Mouse (Mus musculus): ENCODE data around the gene Chil1. TPM values are rescaled to one million over a fixed set of nuclear protein-coding genes. Genes with fewer than 3 reads are reported as not detected.

Chil1 gene
- total RNA-seq, 2 experiments from 2014 or later, result 1.2 to 1.7 TPM

DNA sequence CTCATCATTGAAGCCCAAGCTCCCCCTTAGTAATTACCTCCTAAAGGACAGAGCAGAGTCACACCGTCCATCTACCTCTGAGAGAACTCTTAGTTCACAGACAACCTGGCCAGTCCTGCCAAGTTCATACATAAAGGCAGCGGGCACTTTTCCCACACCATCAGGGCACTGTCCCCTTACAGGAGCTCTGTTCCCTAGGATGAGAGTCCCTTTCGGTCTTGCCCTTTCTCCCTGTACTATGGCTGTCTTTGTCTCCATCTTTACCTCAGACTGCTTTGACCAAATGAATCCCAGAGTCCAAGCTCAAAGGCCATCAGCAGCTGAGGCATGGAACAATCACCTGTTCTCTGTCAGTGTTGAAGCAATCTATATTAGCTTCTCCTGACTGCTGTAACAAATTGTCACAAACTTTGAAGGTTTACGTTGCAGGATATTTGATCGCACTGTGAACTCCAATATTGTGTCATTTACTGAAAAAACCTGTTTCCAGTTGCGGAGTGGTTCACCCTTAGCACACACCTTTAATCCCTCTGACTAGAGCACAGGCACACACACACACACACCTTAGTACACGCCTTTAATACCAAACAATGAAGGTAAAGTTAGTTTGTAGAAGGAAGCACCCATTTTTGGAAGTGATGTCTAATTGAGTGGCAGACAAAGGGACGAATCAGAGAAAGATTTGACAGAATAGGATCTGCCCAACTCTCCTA, 12.8 kb upstream of the Chil1 start:
- DNase-seq (ENCODE audit: low spot score in 2 of 2), result no peak

DNA sequence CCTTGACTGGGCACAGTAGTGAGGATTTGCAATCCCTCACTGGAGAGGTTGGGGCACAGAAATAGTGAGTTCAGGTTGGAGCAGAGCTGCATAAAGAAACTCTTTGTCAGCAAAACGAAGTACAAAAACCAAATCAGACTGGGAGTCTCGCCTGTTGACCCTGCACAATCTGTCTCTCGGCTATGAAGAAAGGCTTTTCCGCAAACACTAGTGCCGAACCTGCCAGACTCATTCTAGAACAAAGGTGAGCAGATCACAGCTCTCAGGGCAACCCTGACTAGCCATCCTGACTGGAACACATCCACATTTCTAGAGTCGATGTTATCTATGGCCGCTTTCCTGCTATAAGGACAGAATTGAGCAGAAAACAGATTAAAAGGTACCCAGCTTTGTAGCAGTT, 8.9 kb upstream of the Chil1 start:
- DNase-seq (ENCODE audit: low spot score in 2 of 2), result no peak

DNA sequence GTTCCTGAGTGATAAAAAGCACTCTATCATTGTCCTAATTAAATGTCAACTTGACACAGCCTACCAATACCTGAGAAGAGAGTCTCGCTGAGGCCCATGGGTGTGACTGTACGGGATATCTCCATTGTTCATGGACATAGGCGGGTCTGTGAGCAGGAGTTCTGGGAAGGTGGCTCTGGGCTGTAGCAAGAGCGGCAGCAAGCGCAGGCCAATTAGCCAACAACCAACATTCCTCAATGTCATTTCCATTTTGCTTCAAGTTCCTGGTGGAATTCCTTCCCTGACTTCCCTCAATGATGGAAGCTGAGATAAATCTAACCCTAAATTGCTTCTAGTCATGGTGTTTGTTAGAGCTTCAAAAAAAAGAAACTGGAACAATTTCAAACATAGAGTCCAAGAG, 4.0 kb upstream of the Chil1 start:
- DNase-seq (ENCODE audit: low spot score in 2 of 2), result no peak

DNA sequence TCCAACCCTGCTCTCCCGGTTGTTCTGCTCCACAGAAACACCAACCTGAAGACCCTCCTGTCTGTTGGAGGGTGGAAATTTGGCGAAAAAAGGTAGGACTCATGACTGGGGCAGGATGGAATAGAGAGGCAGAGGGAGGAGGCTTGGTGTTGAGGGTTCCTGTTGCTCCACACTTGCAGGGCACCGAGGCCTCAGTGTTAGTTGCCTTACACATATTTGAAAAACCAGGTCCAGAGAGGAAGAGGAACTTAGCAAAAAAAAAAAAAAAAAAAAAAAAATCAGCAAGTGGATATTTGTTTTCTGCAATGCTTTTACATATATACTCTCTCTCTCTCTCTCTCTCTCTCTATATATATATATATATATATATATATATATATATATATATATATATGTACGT, 2.1 kb downstream of the Chil1 start:
- DNase-seq (ENCODE audit: low spot score in 2 of 2), result no peak

DNA sequence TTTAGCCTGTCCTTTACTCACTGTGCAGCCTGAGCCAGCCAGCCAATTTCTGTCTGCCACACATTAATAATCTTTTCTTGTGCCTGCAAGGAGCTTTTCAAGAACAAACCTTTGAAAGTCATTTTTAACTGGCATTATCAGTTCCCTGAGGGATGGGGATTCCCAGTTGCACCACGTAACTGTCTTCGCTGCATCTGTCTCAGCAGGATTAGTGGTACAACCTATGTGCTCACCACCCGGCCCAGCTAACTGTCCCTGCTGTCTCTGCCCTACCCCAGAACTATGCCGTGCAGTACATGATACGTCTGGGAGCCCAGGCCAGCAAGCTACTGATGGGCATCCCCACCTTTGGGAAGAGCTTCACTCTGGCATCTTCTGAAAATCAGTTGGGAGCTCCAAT, 6.2 kb downstream of the Chil1 start:
- DNase-seq (ENCODE audit: low spot score in 2 of 2), result no peak

DNA sequence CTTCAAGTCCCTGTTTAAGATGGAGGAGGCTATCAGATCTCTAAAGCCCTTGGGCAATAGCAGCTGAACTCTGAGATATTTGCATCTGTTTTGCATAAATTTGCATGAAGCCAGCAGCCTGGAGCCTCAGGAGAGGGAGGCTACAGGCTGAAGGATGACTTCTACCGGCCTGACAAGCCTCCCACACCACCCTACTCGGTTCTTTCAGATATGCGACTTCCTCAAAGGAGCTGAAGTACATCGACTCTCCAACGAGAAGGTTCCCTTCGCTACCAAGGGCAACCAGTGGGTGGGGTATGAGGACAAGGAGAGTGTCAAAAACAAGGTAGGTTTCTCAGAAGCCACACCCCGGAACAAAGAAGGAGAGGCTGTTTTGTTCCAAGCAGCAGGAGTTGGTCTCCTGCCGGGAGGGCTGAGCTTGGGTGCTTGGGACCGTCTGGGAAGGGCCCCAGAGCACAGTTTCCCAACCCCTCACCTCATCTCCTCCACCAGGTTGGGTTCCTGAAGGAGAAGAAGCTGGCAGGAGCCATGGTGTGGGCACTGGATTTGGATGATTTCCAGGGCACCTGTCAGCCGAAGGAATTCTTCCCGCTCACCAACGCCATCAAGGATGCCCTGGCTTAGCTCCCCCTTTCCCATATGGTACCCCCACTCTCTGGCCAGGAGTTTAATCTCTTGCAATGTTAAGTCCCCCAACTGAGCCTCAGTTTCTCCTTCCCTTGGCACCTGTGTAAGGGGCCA, 7.2 kb downstream of the Chil1 start:
- DNase-seq (ENCODE audit: low spot score in 2 of 2), result no peak

DNA sequence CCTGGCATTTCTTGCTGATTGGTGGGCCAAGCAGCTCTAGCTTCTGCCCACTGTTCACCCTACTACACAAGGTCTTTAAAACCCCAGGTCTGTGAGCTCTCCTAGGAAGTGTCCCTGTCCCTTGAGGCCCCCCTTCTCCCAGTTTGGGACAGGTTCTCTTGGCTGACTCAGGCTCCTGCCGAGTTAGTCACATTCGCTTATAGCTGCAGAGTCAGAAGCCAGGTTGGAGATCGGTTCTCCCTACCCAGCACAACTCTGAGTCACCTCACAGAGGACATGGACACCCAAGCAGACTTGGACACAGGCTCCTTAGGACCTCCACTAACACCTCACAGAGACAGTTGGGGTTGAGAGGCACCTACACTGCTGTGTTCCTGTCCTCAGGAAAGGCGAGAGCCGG, 9.2 kb downstream of the Chil1 start:
- DNase-seq (ENCODE audit: low spot score in 2 of 2), result no peak

DNA sequence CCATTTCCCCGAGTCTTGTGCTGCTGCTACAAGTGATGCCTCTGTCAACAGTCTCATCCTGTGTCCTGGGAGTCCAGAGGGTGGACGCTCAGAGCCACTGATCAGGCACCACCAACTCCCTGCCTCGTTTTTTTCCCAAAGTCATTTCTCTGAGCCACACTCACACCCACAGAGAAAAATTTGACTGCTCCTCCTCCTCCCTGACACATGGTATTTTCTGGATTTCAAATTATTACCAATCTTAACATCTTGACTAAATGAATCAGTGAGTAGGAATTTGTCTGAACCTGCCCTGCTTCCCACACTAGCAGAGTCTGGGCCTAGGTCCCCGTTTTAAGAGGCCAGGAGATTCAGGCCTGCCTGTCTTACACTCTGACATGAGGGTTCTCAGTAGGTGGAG, 10.0 kb downstream of the Chil1 start:
- DNase-seq (ENCODE audit: low spot score in 2 of 2), result no peak

DNA sequence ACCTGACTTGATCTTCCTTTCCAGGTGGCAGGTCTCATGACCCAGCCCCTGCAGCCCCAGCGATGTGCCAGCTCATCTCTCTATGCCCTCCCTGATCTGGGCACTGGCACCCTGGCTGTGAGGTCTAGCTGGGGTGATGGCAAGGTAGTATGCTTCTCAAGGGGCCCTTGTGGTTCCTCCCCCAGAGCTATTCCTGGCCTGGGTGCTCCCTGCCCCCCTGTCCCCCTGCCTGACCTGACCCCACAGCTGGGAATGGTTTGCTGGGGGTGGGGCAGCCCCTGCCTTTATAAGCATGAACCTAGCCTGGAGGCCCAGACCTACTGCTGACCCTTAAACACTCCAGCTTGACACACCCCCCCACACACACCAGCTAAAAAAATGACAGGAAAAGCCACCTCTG, 11.2 kb downstream of the Chil1 start, which contains the start of gene Mybph:
TSS of gene Mybph (plus strand) at position 323 of the 400 bp plus-strand sequence.
- DNase-seq (ENCODE audit: low spot score in 2 of 2), result no peak

DNA sequence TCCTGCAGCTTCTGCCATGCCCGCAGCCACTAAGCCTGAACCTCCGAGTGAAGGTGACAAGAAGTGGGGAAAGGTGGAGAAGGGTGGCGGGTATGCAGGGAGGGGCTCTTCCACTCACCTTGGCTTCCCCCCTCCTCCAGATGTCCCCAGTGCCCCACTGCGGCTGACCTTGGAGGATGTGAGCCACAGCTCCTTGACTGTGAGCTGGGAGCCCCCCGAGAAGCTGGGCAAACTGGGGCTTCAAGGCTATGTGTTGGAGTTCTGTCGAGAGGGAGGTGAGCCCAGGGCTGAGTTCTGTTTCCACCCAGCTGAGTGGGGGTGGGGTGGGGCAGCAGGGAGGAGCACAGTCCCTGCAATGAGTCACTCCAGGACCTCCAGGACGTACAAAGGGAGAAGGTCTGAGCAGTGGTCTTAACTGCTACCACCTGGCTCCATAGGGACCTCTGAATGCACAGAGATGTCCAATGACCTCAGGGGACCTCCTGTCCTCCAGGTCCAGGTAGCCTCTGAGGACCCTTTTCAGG, 11.8 kb downstream of the Chil1 start:
- no peak for DNase-seq (ENCODE audit: low spot score in 2 of 2)

DNA sequence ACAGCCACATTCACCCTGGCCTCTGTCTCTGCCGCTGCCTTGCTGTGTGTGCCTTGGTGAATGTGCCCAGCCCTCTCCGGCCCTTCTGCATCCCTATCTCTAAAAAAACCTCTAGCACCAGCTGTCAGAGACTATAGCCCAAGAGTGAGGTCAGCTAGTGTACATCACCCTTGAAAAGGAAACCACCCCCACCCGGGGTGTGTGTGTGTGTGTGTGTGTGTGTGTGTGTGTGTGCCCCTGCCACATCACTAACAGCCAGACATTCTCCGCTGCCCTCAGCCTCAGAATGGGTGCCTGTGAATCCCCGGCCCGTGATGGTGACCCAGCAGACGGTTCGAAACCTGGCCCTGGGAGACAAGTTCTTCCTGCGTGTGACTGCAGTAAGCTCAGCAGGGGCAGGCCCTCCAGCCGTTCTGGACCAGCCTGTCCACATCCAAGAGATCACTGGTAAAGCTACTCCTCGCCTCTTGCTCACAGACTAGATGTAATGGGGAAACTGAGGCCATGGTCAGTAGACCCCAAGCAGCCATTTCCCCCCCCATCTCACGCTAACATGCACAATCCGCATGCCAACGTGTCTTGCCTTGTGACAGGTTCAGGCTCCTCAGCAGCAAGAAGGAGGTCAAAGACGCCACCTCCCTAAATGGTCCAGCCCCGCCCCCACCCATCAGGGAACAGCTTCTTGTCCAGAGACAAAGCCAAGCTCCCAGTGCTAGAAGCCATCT, 12.5 kb downstream of the Chil1 start:
- peak in 1 of 2 experiments; percentile 5 for DNase-seq (ENCODE audit: low spot score in 2 of 2)

DNA sequence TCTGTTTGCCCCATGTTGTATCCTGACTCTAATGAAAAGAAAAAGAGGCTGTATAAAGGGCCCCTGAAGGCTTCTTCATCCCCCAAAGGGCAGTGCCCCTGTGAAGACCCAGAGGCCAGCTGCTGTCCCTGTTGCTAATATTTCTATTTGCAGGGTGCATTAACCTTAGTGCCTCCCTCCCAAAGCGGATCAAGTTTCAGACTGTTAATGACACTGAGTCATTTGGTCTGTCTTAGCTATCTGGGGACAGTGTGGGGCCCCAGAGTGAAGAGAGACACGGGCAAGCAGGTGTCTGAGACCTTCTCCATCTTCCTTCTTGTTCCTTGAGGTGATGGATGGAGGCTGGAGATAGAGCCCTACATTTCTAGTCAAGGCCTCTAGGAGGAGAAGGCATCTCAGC, 13.1 kb downstream of the Chil1 start:
- no peak for DNase-seq (ENCODE audit: low spot score in 2 of 2)

DNA sequence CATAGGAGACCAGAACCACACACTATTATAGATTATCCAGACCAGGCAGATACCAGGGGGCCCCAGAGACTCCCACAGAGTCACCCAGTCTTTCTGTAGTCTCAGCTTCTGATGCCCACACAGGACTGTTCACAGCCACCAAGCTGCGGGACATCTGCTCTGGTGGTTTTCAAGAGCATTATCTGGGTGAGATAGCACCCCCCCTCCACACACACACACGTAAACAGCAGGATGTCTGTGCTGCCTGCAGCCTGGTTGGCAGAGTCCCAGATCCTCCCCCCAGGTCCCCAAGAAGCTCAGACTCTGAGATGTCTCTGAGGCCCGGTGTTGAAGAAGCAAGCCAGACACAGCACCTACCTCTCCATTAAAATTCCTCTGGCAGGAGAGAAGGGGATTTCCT, 13.6 kb downstream of the Chil1 start:
- DNase-seq (ENCODE audit: low spot score in 2 of 2), result no peak

DNA sequence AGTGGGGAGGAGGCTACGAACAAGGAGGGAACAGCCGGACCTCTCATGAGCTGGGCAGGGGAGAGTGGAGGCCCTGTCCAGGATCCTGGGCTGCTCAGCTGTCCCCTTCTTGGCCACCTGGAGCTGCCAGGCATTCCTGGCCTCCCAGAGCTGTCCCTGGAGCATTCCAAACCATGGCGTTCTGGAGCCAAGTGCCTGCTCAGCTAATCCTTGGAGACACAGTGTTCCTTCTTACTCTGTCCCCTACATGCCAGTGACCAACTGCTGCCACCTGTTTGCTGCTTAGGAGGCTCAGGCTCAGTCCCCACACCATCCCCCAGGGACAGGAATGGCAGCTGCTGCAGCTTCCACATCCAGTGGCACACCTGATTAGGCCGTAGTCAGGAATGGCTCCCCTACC, 14.0 kb downstream of the Chil1 start:
- DNase-seq (ENCODE audit: low spot score in 2 of 2), result peak in 1 of 2 experiments; percentile 9

DNA sequence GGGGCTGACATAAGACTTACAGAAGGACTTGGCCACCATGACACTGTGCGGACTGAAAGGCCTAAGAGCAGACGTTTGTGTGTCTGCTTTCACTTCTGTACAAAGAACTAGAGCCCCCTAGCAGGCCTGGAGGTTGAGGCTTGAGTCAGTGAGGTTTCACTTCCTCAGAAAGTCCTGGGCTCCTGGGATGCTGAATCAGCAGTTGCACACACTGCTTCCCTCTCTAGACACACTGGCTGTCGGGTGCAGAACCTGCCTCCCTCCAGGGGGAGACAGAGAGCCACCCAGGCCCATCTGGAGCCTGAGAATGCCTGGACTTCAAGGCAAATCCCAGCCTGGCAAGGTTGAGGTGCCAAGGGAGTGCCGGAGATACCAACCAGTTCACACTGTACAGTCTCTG, 14.4 kb downstream of the Chil1 start:
- DNase-seq (ENCODE audit: low spot score in 2 of 2), result peak; percentile 80 to 81

DNA sequence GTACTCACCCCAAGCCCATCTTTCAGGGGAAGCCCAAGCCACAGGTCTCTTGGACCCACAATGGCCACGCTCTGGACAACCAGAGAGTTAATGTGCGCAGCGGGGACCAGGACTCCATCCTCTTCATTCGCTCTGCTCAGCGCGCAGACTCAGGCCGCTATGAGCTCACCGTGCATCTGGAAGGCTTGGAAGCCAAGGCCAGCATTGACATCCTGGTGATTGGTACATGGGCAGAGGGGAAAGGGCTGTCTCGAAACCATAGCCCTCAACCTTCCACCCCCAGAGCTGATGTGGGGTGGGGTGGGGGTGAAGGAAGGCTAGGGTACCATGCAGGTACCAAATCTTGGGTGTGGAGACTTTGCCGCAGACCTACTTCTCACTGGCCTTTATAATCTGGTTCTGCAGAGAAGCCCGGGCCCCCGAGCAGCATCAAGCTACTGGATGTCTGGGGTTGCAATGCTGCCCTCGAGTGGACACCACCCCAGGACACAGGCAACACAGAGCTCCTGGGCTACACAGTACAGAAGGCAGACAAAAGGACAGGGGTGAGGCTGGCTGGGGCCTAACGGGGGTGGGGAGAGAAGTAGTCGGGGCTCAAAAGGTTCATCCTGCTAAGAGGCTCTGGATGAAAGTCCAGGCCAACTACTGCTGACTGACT, 15.5 kb downstream of the Chil1 start:
- DNase-seq (ENCODE audit: low spot score in 2 of 2), result peak in 1 of 2 experiments; percentile 2

DNA sequence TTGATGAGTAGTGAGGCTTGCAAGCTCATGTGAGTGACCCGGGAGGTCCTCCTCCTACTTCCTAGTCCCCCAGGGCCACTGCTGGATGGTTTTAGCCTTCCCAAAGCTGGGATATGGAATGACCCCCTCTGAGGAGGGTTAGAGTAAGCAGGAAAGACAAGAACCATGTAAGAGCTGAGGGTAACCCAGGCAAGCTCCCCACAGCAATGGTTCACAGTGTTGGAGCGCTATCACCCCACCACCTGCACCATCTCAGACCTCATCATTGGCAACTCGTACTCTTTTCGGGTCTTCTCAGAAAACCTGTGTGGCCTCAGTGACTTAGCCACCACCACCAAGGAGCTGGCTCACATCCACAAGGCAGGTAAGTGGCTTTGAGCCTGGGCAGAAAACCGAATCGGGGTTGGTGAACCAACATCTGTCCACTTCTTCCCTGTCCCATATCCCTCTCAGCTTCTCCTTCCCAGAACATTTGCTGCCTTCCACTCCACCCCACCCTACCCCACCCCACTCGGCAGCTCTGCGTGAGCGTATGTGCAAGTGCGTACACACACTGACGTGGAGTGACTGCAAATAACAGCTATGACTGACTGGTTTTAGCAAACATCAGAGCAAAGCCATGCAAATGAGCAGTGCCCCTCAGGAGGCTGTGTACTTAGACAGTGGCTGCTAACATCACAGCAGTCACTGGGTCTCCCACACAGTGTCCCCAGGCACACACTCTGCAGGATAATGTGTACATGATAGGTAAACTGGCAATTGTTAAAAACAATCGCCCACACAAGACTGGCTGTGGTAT, 16.4 kb downstream of the Chil1 start:
- no peak for DNase-seq (ENCODE audit: low spot score in 2 of 2)

DNA sequence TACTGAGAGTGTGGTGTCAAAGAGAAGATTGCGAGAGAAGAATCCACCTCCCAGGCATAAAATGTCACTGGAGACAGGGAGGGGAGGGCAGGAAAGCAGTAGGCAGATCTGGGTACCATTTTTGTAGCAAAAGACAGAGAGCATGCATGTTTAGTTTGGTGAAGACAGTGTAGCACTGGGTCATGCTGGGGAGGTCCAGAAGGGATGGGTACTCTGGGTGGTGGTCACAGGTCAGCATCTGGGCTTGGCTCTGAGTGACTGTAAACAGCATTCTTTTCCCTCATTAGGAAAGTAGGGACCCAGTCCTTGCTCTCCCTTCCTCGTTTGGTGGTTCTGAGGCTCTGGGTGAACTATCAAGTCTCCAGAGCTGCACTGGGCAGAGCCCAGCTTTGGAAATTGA, 18.5 kb downstream of the Chil1 start:
- DNase-seq (ENCODE audit: low spot score in 2 of 2), result no peak

DNA sequence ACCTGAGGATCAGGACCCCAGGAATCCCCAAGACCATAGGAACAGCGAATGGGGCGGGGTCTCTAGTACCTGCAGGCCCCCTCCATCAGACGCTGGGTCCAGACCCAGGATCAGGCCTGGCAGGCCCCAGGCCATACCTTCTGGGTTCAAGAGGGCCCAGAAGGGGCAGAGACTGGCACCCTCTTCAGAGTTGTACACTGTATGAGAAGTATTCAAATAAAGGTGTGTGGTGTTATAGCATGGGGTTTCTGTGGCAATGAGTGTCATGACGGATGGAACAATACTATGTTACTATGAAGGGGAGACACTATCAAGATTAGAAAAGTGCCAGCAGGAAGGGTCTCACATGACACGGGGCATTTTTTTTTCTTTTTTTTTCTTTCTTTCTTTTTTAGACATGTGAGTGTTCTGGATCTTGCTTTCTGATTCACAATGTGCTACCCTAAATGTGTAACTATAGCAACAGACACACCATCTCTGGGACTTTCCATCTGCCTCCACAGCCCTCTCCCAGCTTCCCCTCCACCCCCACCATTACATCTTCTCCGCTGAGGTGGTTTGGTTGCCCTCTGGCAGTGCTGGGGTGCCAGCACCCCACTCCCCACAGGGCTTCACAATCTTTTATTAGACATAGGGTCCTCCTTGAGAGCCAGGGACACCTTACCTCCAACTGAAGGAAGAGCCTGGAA, 19.2 kb downstream of the Chil1 start:
- peak in 1 of 2 experiments; percentile 1 for DNase-seq (ENCODE audit: low spot score in 2 of 2)
